Mouse (Mus musculus): ENCODE measurements around the gene Pilrb1. TPM values are rescaled to one million over a fixed set of nuclear protein-coding genes. Genes with fewer than 3 reads are reported as not detected.

Pilrb1 gene
- total and polyA plus RNA-seq, 3 experiments = 1.9 TPM; not detected in 2

GRCm38 (mm10) chr5:137828694-137829093 is 29.2 kb downstream of the Pilrb1 start:
- Histone ChIP-seq H3K4me1 (ENCODE audit: insufficient read depth, low read depth, low read length) (no peaks in the 10 kb centered on the region), H3K4me3 (ENCODE audit: low read depth, low read length) (no peak overlapping the region), H3K9me3 (replicated peaks) (no peaks in the 10 kb centered on the region), H3K36me3 (replicated peaks) (no peaks in the 10 kb centered on the region), H3K27me3 (ENCODE audit: insufficient read depth, low read length) (peaks cover 2% of the 10 kb centered on the region; the same call in 1 of the 2 replicates)
- no peak for DNase-seq (ENCODE audit: low spot score)
- no peak for ATAC-seq (ENCODE audit: extremely low read depth, insufficient number of reproducible peaks, low FRiP score, poor library complexity, severe bottlenecking)
- no peak for TF ChIP-seq TAL1 (conservative IDR thresholded peaks at IDR 0.05; ENCODE audit: low read depth, low read length)
- TF ChIP-seq GATA1 (IDR thresholded peaks at IDR 0.05; ENCODE audit: borderline replicate concordance, low read length) = no peak
- no peak for TF ChIP-seq GATA2 (IDR thresholded peaks at IDR 0.05; ENCODE audit: borderline replicate concordance, low read depth, low read length)
- no peak for TF ChIP-seq POLR2AphosphoS5 (IDR thresholded peaks at IDR 0.05; ENCODE audit: insufficient replicate concordance, low read depth, low read length)
- TF ChIP-seq CTCF (IDR thresholded peaks at IDR 0.05; ENCODE audit: low read depth, low read length) = no peak

GRCm38 (mm10) chr5:137826421-137826820 is 31.5 kb downstream of the Pilrb1 start:
- H3K9me3 ChIP-seq (replicated peaks) = no peaks in the 10 kb centered on the region
- H3K27me3 ChIP-seq (ENCODE audit: insufficient read depth, low read length) = peaks cover 7% of the 10 kb centered on the region
- no peak for TF ChIP-seq GATA2 (IDR thresholded peaks at IDR 0.05; ENCODE audit: borderline replicate concordance, low read depth, low read length)
- no peak for TF ChIP-seq TAL1 (conservative IDR thresholded peaks at IDR 0.05; ENCODE audit: low read depth, low read length)
- TF ChIP-seq POLR2AphosphoS5 (IDR thresholded peaks at IDR 0.05; ENCODE audit: insufficient replicate concordance, low read depth, low read length) = no peak
- no peak for TF ChIP-seq GATA1 (IDR thresholded peaks at IDR 0.05; ENCODE audit: borderline replicate concordance, low read length)
- DNase-seq (ENCODE audit: low spot score) (no peak), ATAC-seq (ENCODE audit: extremely low read depth, insufficient number of reproducible peaks, low FRiP score, poor library complexity, severe bottlenecking) (no peak)
- H3K4me3 ChIP-seq (ENCODE audit: low read depth, low read length) = no peak overlapping the region
- H3K36me3 ChIP-seq (replicated peaks) = no peaks in the 10 kb centered on the region
- H3K4me1 ChIP-seq (ENCODE audit: insufficient read depth, low read depth, low read length) = no peaks in the 10 kb centered on the region

- ATAC-seq (ENCODE audit: extremely low read depth, insufficient number of reproducible peaks, low FRiP score, poor library complexity, severe bottlenecking) (no peak), DNase-seq (ENCODE audit: low spot score) (no peak)
- no peak for TF ChIP-seq GATA1 (IDR thresholded peaks at IDR 0.05; ENCODE audit: borderline replicate concordance, low read length)
- TF ChIP-seq POLR2AphosphoS5 (IDR thresholded peaks at IDR 0.05; ENCODE audit: insufficient replicate concordance, low read depth, low read length) = no peak
- TF ChIP-seq CTCF (IDR thresholded peaks at IDR 0.05; ENCODE audit: low read depth, low read length) = no peak
- no peak for TF ChIP-seq GATA2 (IDR thresholded peaks at IDR 0.05; ENCODE audit: borderline replicate concordance, low read depth, low read length)
- no peak for TF ChIP-seq TAL1 (conservative IDR thresholded peaks at IDR 0.05; ENCODE audit: low read depth, low read length)
- Histone ChIP-seq H3K36me3 (replicated peaks) (no peaks in the 10 kb centered on the region), H3K9me3 (replicated peaks) (no peaks in the 10 kb centered on the region), H3K4me1 (ENCODE audit: insufficient read depth, low read depth, low read length) (no peaks in the 10 kb centered on the region), H3K27me3 (ENCODE audit: insufficient read depth, low read length) (peaks cover 7% of the 10 kb centered on the region), H3K4me3 (ENCODE audit: low read depth, low read length) (no peak overlapping the region)
Observed at GRCm38 (mm10) chr5:137825971-137826370, 31.9 kb downstream of the Pilrb1 start.

- Histone ChIP-seq H3K9me3 (replicated peaks) (no peaks in the 10 kb centered on the region), H3K36me3 (replicated peaks) (no peaks in the 10 kb centered on the region), H3K27me3 (ENCODE audit: insufficient read depth, low read length) (peaks cover 7% of the 10 kb centered on the region), H3K4me1 (ENCODE audit: insufficient read depth, low read depth, low read length) (no peaks in the 10 kb centered on the region), H3K4me3 (ENCODE audit: low read depth, low read length) (no peak overlapping the region)
- ATAC-seq (ENCODE audit: extremely low read depth, insufficient number of reproducible peaks, low FRiP score, poor library complexity, severe bottlenecking) (no peak), DNase-seq (ENCODE audit: low spot score) (no peak)
- no peak for TF ChIP-seq TAL1 (conservative IDR thresholded peaks at IDR 0.05; ENCODE audit: low read depth, low read length)
- TF ChIP-seq POLR2AphosphoS5 (IDR thresholded peaks at IDR 0.05; ENCODE audit: insufficient replicate concordance, low read depth, low read length) = no peak
- TF ChIP-seq CTCF (IDR thresholded peaks at IDR 0.05; ENCODE audit: low read depth, low read length) = no peak
- TF ChIP-seq GATA1 (IDR thresholded peaks at IDR 0.05; ENCODE audit: borderline replicate concordance, low read length) = no peak
Observed at GRCm38 (mm10) chr5:137825030-137825429, 32.9 kb downstream of the Pilrb1 start.

GRCm38 (mm10) chr5:137823455-137824045 is 34.4 kb downstream of the Pilrb1 start:
- DNase-seq (ENCODE audit: low spot score) (no peak), ATAC-seq (ENCODE audit: extremely low read depth, insufficient number of reproducible peaks, low FRiP score, poor library complexity, severe bottlenecking) (no peak)
- H3K4me3 ChIP-seq (ENCODE audit: low read depth, low read length) = no peak overlapping the region
- no peaks in the 10 kb centered on the region for H3K4me1 ChIP-seq (ENCODE audit: insufficient read depth, low read depth, low read length)
- H3K27me3 ChIP-seq (ENCODE audit: insufficient read depth, low read length) = peaks cover 7% of the 10 kb centered on the region
- H3K9me3 ChIP-seq (replicated peaks) = no peaks in the 10 kb centered on the region
- no peaks in the 10 kb centered on the region for H3K36me3 ChIP-seq (replicated peaks)
- no peak for TF ChIP-seq POLR2AphosphoS5 (IDR thresholded peaks at IDR 0.05; ENCODE audit: insufficient replicate concordance, low read depth, low read length)
- TF ChIP-seq CTCF (IDR thresholded peaks at IDR 0.05; ENCODE audit: low read depth, low read length) = no peak
- TF ChIP-seq TAL1 (conservative IDR thresholded peaks at IDR 0.05; ENCODE audit: low read depth, low read length) = no peak
- no peak for TF ChIP-seq GATA2 (IDR thresholded peaks at IDR 0.05; ENCODE audit: borderline replicate concordance, low read depth, low read length)
- TF ChIP-seq GATA1 (IDR thresholded peaks at IDR 0.05; ENCODE audit: borderline replicate concordance, low read length) = no peak

GRCm38 (mm10) chr5:137822602-137823001 is 35.3 kb downstream of the Pilrb1 start:
- H3K27me3 ChIP-seq (ENCODE audit: insufficient read depth, low read length) = peaks cover 7% of the 10 kb centered on the region
- H3K36me3 ChIP-seq (replicated peaks) = no peaks in the 10 kb centered on the region
- TF ChIP-seq CTCF (IDR thresholded peaks at IDR 0.05; ENCODE audit: low read depth, low read length) = no peak
- TF ChIP-seq POLR2AphosphoS5 (IDR thresholded peaks at IDR 0.05; ENCODE audit: insufficient replicate concordance, low read depth, low read length) = no peak
- TF ChIP-seq TAL1 (conservative IDR thresholded peaks at IDR 0.05; ENCODE audit: low read depth, low read length) = no peak
- TF ChIP-seq GATA2 (IDR thresholded peaks at IDR 0.05; ENCODE audit: borderline replicate concordance, low read depth, low read length) = no peak
- no peak for TF ChIP-seq GATA1 (IDR thresholded peaks at IDR 0.05; ENCODE audit: borderline replicate concordance, low read length)
- H3K4me3 ChIP-seq (ENCODE audit: low read depth, low read length) = no peak overlapping the region
- H3K9me3 ChIP-seq (replicated peaks) = no peaks in the 10 kb centered on the region
- ATAC-seq (ENCODE audit: extremely low read depth, insufficient number of reproducible peaks, low FRiP score, poor library complexity, severe bottlenecking) (no peak), DNase-seq (ENCODE audit: low spot score) (no peak)
- H3K4me1 ChIP-seq (ENCODE audit: insufficient read depth, low read depth, low read length) = no peaks in the 10 kb centered on the region
